Mouse (Mus musculus) lung, adult 2 months (tissue): ENCODE measurements at regions not wholly inside any gene's neighbourhood (a gene's known extent, or its start where the extent isn't known, plus 50 kb on each side); places are given as distances from the start of the nearest gene placed in this dataset.

Experiments used
- CTCF ChIP-seq: fragments of 200-500 bp; IDR thresholded peaks from 2 replicates; pipeline ENCODE4 v1.5.1; 2011; ENCODE audit warnings: mild to moderate bottlenecking, low read length, control low read depth; ENCODE audit not compliant: insufficient read depth
- POLR2A ChIP-seq: fragments of 200-500 bp; IDR thresholded peaks from 2 replicates; pipeline ENCODE4 v1.6.1; 2011; ENCODE audit warnings: low read depth, mild to moderate bottlenecking, control low read depth, low read length, borderline replicate concordance; ENCODE audit errors: extremely low read depth

DNA sequence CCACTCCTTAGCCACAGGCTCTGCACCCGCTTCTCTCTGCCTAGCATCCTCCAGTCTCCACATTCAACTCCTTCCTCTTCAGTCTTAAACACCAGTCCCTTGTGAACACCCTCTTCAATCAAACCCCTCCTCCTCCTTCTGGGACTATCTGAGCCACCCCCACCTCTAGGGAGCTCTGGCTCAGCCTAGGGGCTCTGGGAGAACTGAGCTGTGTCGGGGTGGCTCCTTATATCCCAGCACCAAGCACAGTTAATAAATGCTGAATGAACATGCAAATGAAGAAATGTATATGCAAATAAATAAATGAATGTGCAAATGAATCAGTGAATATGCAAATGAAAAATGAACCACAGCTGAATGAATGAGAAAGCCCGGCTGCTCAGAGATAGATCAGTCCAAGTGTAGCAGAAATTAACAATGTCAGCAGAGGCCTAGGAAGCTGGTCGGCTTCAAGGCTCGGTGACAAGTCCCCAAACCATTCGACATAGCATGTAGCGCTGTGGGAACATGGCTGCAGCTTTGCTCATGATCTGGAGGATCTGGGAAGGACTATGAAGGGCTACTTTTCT is 67.1 kb upstream of the Tnrc6c start:
- TF ChIP-seq POLR2A (no peak), CTCF (no peak)
